Mouse (Mus musculus) CH12.LX (cell line): ENCODE measurements around the gene Rpia. TPM values are rescaled to one million over a fixed set of nuclear protein-coding genes. Genes with fewer than 3 reads are reported as not detected.
A peak's percentile ranks its signal among the peaks of the same experiment; 100 is the strongest.

ENCODE experiments used
- DNase-seq: peaks from one replicate; pipeline ENCODE4 v3.0.0-alpha.2; 2013; ENCODE audit errors: extremely low read depth
- H3K27ac ChIP-seq: 2 replicates; pipeline ENCODE4 v1.5.1; 2012; ENCODE audit warnings: low read depth, mild to moderate bottlenecking, control low read depth, moderate library complexity; ENCODE audit not compliant: insufficient read depth
- H3K27me3 ChIP-seq: replicated peaks from 2 replicates; pipeline ENCODE3; 2012; ENCODE audit warnings: inconsistent platforms
- H3K36me3 ChIP-seq, 2 experiments: replicated peaks in 1 of 2; 2 replicates each; pipeline versions ENCODE3 to v1.6.1; 2012; ENCODE audit warnings: inconsistent platforms in 1 of 2, low read length in 1 of 2, mild to moderate bottlenecking in 1 of 2, mixed read lengths in 1 of 2, moderate library complexity in 1 of 2; ENCODE audit not compliant: control insufficient read depth in 1 of 2, insufficient read depth in 1 of 2
- H3K4me1 ChIP-seq, 2 experiments: 2 replicates each; pipeline ENCODE4 v1.6.1; 2012; ENCODE audit warnings: inconsistent platforms in 1 of 2, moderate library complexity in 1 of 2; ENCODE audit not compliant: insufficient read depth in 2 of 2, control insufficient read depth in 1 of 2
- H3K4me2 ChIP-seq: 2 replicates; pipeline ENCODE4 v1.6.1; 2012; ENCODE audit warnings: low read depth, mild to moderate bottlenecking, control low read depth; ENCODE audit not compliant: poor library complexity, insufficient read depth, severe bottlenecking
- H3K4me3 ChIP-seq, 3 experiments: fragments of 150-350 bp in 1 of 3; sonication (generic) in 1 of 3; replicated peaks in 1 of 3; 2 replicates each; pipeline versions ENCODE3 to v1.5.1; 2011 to 2012; ENCODE audit warnings: low read depth in 2 of 3, low read length in 2 of 3, mild to moderate bottlenecking in 2 of 3, moderate library complexity in 2 of 3, control low read depth in 1 of 3, improper control_type of control experiment in 1 of 3, inconsistent platforms in 1 of 3, mixed read lengths in 1 of 3; ENCODE audit not compliant: poor library complexity in 1 of 3
- H3K79me2 ChIP-seq: replicated peaks from 2 replicates; pipeline ENCODE4 v1.6.1; 2012; ENCODE audit warnings: mild to moderate bottlenecking, moderate library complexity; ENCODE audit not compliant: control insufficient read depth, poor library complexity, insufficient read depth, severe bottlenecking; ENCODE audit errors: extremely low read depth
- H3K9ac ChIP-seq: 2 replicates; pipeline ENCODE4 v1.6.1; 2012; ENCODE audit warnings: low read depth, mild to moderate bottlenecking, control low read depth, moderate library complexity; ENCODE audit not compliant: insufficient read depth
- H3K9me3 ChIP-seq: replicated peaks from 2 replicates; pipeline ENCODE3; 2012; ENCODE audit warnings: low read length, inconsistent platforms, mixed read lengths
- CHD1 ChIP-seq: IDR thresholded peaks from 2 replicates; pipeline ENCODE4 v1.6.1; 2012; ENCODE audit warnings: low read depth, low read length, improper control_type of control experiment, inconsistent platforms
- CHD2 ChIP-seq: IDR thresholded peaks from 2 replicates; pipeline ENCODE4 v1.6.1; 2011; ENCODE audit warnings: low read length, improper control_type of control experiment
- CTCF ChIP-seq, 2 experiments: IDR thresholded peaks in 1 of 2; conservative IDR thresholded peaks in 1 of 2; 2 replicates each; pipeline ENCODE4 v1.5.1; 2011 to 2012; ENCODE audit warnings: low read depth in 2 of 2, low read length in 2 of 2, improper control_type of control experiment in 1 of 2, inconsistent platforms in 1 of 2, mild to moderate bottlenecking in 1 of 2, moderate library complexity in 1 of 2
- E2F4 ChIP-seq: IDR thresholded peaks from 2 replicates; pipeline ENCODE4 v1.6.1; 2011; ENCODE audit warnings: low read depth, low read length, improper control_type of control experiment; ENCODE audit not compliant: insufficient replicate concordance
- ELF1 ChIP-seq: IDR thresholded peaks from 2 replicates; pipeline ENCODE4 v1.6.1; 2014; ENCODE audit warnings: low read depth, mild to moderate bottlenecking, inconsistent platforms, low read length, improper control_type of control experiment
- GABPA ChIP-seq: IDR thresholded peaks from 2 replicates; pipeline ENCODE4 v1.6.1; 2012; ENCODE audit warnings: low read depth, low read length, improper control_type of control experiment, inconsistent platforms; ENCODE audit not compliant: insufficient replicate concordance
- IRF4 ChIP-seq: IDR thresholded peaks from 2 replicates; pipeline ENCODE4 v1.6.1; 2014; ENCODE audit warnings: low read depth, mild to moderate bottlenecking, inconsistent platforms, low read length, improper control_type of control experiment
- MEF2A ChIP-seq: IDR thresholded peaks from 2 replicates; pipeline ENCODE4 v1.6.1; 2014; ENCODE audit warnings: low read depth, mild to moderate bottlenecking, inconsistent platforms, low read length, improper control_type of control experiment, borderline replicate concordance
- MXI1 ChIP-seq: IDR thresholded peaks from 2 replicates; pipeline ENCODE4 v1.6.1; 2011; ENCODE audit warnings: mild to moderate bottlenecking, low read depth, low read length, improper control_type of control experiment
- MYC ChIP-seq: IDR thresholded peaks from 2 replicates; pipeline ENCODE4 v1.6.1; 2011; ENCODE audit warnings: low read depth, mild to moderate bottlenecking, improper control_type of control experiment, low read length
- NELFE ChIP-seq: IDR thresholded peaks from 2 replicates; pipeline ENCODE4 v1.6.1; 2011; ENCODE audit warnings: low read depth, low read length, improper control_type of control experiment
- NRF1 ChIP-seq: IDR thresholded peaks from 2 replicates; pipeline ENCODE4 v1.6.1; 2014; ENCODE audit warnings: low read depth, mild to moderate bottlenecking, inconsistent platforms, low read length, improper control_type of control experiment, moderate library complexity
- PAX5 ChIP-seq: IDR thresholded peaks from 2 replicates; pipeline ENCODE4 v1.6.1; 2012; ENCODE audit warnings: low read length, inconsistent platforms, mixed read lengths
- POLR2A ChIP-seq: IDR thresholded peaks from 2 replicates; pipeline ENCODE4 v1.6.1; 2011; ENCODE audit warnings: low read depth, mild to moderate bottlenecking, improper control_type of control experiment, low read length
- POLR2AphosphoS2 ChIP-seq: IDR thresholded peaks from 2 replicates; pipeline ENCODE4 v1.6.1; 2011; ENCODE audit warnings: low read depth, low read length, improper control_type of control experiment
- RAD21 ChIP-seq: IDR thresholded peaks from 2 replicates; pipeline ENCODE4 v1.6.1; 2011; ENCODE audit warnings: low read depth, mild to moderate bottlenecking, low read length, improper control_type of control experiment, moderate library complexity
- TBP ChIP-seq: conservative IDR thresholded peaks from 2 replicates; pipeline ENCODE4 v1.6.1; 2011; ENCODE audit warnings: low read depth, low read length, improper control_type of control experiment
- TCF12 ChIP-seq: IDR thresholded peaks from 2 replicates; pipeline ENCODE4 v1.6.1; 2014; ENCODE audit warnings: low read depth, mild to moderate bottlenecking, inconsistent platforms, low read length, improper control_type of control experiment
- UBTF ChIP-seq: IDR thresholded peaks from 2 replicates; pipeline ENCODE4 v1.6.1; 2012; ENCODE audit warnings: low read depth, mild to moderate bottlenecking, inconsistent platforms, low read length, improper control_type of control experiment, moderate library complexity
- USF2 ChIP-seq: conservative IDR thresholded peaks from 2 replicates; pipeline ENCODE4 v1.6.1; 2011; ENCODE audit warnings: low read depth, low read length, improper control_type of control experiment
- ZKSCAN1 ChIP-seq: IDR thresholded peaks from 2 replicates; pipeline ENCODE4 v1.6.1; 2012; ENCODE audit warnings: low read depth, inconsistent platforms, low read length, improper control_type of control experiment, borderline replicate concordance
- ZMIZ1 ChIP-seq: IDR thresholded peaks from 2 replicates; pipeline ENCODE4 v1.6.1; 2012; ENCODE audit warnings: low read depth, mild to moderate bottlenecking, inconsistent platforms, low read length, improper control_type of control experiment
- dilution Hi-C: fragments of 300-500 bp; cut with MboI; formaldehyde crosslinking; loops from 2 replicates; pipeline ENCODE4 v1.14.3; 2020; ENCODE audit warnings: low sequenced_read_pairs; ENCODE audit not compliant: extremely low pct_unique_long_range_greater_than_20kb, extremely low pct_ligation_motif_present
- in situ Hi-C: fragments of 300-500 bp; cut with MboI; formaldehyde crosslinking; loops from 3 replicates; pipeline ENCODE4 v1.14.3; 2019; ENCODE audit warnings: low sequenced_read_pairs, low pct_ligation_motif_present, low pct_unique_long_range_greater_than_20kb, mixed read lengths
- polyA plus RNA-seq: library from polyadenylated mRNA; unstranded; fragments of >175 nt; gene quantifications from 2 replicates; pipeline ENCODE4 v1.2.1, GENCODE M21; 2012; ENCODE audit warnings: low read depth; ENCODE audit not compliant: insufficient read length
- total RNA-seq, 2 experiments: library from RNA; depleted of rRNA; stranded (reverse); fragments of 300-350 nt in 1 of 2; fragments of >200 nt in 1 of 2; gene quantifications; 2 replicates each; pipeline ENCODE4 v1.2.3; 2012 to 2014

Rpia gene
- total and polyA plus RNA-seq, 3 experiments = 55.7 to 65.1 (median 57.8) TPM

- TF ChIP-seq NRF1 (no peak), NELFE (peak; percentile 30; the same call in 1 of the 2 replicates), E2F4 (no peak), POLR2AphosphoS2 (no peak), ZMIZ1 (no peak), CTCF (conservative IDR thresholded peaks at IDR 0.05 in 1 of 2, IDR thresholded peaks at IDR 0.05 in 1 of 2; ENCODE audit: low read depth in 2 of 2, low read length in 2 of 2) (peak; percentile 84 to 98), POLR2A (no peak), CHD1 (no peak), TBP (no peak), RAD21 (peak; percentile 100)
- TF ChIP-seq, all 38 proteins: peak for 11
Measured at GRCm38 (mm10) chr6:70811557-70812525, 19.8 kb upstream of the Rpia start (continued).

GRCm38 (mm10) chr6:70810524-70810923 is 18.5 kb upstream of the Rpia start:
- no peak for DNase-seq
- in situ Hi-C loops (loop anchor here (25.0 kb wide), 1 partner anchor 327 kb away; the partner anchor contains the start of gene Thnsl2), dilution Hi-C loops (no loop called here)
- Histone ChIP-seq H3K36me3 (no peaks in the 10 kb centered on the region), H3K4me1 (peaks cover 22 to 46% of the 10 kb centered on the region in 2 experiments), H3K79me2 (no peaks in the 10 kb centered on the region), H3K9me3 (no peaks in the 10 kb centered on the region), H3K9ac (no peak overlapping the region), H3K27me3 (no peaks in the 10 kb centered on the region), H3K4me3 (no peak overlapping the region), H3K27ac (no peak overlapping the region), H3K4me2 (no peak overlapping the region)
- TF ChIP-seq ZMIZ1 = no peak
- no peak for TF ChIP-seq TCF12
- no peak for TF ChIP-seq MYC
- TF ChIP-seq CHD2 = no peak
- no peak for TF ChIP-seq USF2
- TF ChIP-seq GABPA = no peak
- no peak for TF ChIP-seq UBTF
- TF ChIP-seq MXI1 = no peak
- TF ChIP-seq ZKSCAN1 = no peak
- TF ChIP-seq PAX5 = no peak
- no peak for TF ChIP-seq CTCF (conservative IDR thresholded peaks at IDR 0.05 in 1 of 2, IDR thresholded peaks at IDR 0.05 in 1 of 2; ENCODE audit: low read depth in 2 of 2, low read length in 2 of 2)
- TF ChIP-seq ELF1 = no peak
- no peak for TF ChIP-seq IRF4
- TF ChIP-seq MEF2A = no peak
